Mouse (Mus musculus): ENCODE results near the gene Defb22. TPM values are rescaled to one million over a fixed set of nuclear protein-coding genes. Genes with fewer than 3 reads are reported as not detected.

Gene Defb22
- not detected in 2 replicates for total RNA-seq (2021)
- long read RNA-seq, experiment 1 = 0 reads
- long read RNA-seq, experiment 2 = 0 reads

DNA sequence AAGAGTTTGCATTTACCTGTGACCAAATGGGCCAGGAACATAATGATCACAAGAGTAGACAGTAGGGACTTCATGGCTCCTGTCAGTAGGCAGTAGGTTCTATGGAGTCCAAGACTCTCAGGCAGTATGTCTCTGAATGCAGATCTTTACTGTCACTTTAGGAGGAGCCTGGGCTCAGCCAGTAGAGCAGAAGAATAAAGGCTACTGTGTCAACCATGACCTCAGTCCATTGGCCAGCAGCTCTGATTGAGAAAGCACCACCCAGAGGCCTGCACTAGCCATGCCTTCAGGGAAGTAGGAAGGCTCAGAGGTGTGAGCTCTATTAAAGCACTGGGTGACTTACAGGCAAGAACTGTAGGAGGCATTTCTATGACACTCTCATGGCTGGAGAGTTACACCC is at the start of gene Defb22:
Gene Defb22, minus strand, starts transcription at position 101 of the 400 bp plus-strand sequence.
- DNase-seq = no peak

DNA sequence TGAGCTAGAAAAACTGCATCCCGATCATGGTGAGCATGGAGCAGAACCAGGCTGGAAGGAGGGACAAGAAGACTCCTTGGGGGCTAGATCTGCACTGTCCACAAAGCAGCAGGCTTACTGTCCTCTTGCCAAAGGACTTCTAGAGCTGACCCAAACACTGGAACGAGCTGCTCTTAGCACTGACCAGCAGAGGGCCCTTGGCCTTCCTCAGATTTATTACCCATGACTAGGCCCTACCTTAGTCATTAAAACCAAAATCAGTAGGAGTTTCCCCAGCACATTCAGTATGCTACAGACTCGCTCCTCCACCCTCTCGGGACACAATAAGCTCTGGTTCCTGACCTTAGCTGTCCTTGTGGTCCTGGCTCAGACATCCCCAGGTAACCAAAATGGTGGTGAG is 28.0 kb upstream of the Defb22 start, which contains the start of gene Defb28:
Gene Defb28, plus strand, starts transcription at position 275 of the 400 bp plus-strand sequence.
- peak; percentile 59 for DNase-seq

- no peak for DNase-seq
Observed at GRCm38 (mm10) chr2:152516084-152516483, 26.1 kb upstream of the Defb22 start.

- no peak for DNase-seq
Observed at GRCm38 (mm10) chr2:152511592-152511991, 21.7 kb upstream of the Defb22 start, which contains the start of gene Defb26. Defb26 (minus strand) TSS chr2:152511692.

GRCm38 (mm10) chr2:152503950-152504349 is 14.0 kb upstream of the Defb22 start:
- DNase-seq = no peak

- no peak for DNase-seq
Observed at GRCm38 (mm10) chr2:152500863-152501229, 10.9 kb upstream of the Defb22 start.

DNA sequence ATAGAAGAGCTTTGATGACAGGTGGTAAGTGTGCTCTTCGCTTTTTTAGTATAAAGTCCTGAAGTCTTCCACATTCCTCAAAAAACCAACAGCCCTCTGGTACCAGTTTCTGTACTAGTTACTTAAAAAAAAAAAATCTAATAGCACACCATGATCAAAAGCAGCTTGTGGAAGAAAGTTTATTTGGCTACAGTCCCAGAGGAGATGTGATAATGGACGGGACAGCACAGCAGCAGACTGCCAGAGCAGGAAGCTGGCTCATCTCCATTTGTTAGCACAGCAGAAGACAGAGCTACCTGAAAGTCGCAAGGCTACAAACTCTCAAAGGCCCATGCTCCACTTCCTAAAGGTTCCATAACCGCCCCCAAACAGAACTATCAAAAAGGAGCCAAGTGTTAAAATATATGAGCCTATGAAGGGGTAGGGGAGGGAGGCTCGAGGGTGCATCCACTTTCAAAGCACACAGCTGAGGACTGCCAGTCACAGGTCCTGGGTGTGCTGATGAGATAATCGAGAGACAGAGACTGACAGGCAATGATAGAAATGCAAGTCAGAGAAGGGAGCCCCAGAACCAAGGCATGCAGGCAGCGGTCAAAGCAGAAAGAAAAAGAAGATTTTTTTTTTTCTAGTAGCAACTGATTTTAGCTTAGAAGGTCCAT is 10.4 kb upstream of the Defb22 start:
- DNase-seq = no peak

DNA sequence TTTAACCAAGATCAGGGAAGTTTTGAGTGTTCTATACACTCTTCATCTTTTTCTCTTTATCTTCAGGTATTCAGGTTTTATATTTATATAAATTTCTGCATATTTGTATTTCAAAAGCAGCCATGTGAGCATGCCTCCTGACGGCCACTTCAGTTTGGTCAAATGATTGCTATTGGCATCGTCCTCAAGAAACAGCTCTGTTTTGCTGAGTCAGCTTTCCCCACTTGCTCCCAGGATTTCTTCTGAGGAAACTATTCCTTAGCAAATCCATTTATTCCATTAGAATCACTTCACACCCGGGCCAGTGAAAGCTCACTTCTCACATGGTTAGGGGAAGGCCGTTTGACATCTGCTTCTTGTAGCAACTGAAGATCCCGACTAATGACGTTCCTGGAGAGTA is 8.1 kb upstream of the Defb22 start:
- no peak for DNase-seq

DNA sequence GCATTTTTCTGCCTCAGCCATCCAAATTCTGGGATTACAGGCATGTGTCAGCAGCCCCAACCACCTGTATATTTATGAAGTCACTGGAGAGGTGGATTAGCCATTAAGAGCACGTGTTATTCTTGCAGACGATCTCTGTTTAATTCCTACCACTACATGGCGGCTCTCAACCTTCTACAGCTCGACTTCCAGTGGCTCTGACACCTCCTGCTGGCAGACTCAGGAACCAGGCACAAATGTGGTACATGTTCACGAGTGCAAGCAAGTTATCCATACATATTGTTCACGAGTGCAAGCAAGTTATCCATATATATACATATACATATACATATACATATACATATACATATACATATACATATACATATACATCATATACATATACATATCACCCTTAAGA is 3.2 kb upstream of the Defb22 start:
- DNase-seq = no peak

- DNase-seq = no peak
Observed at GRCm38 (mm10) chr2:152487024-152487423, 2.9 kb downstream of the Defb22 start.

DNA sequence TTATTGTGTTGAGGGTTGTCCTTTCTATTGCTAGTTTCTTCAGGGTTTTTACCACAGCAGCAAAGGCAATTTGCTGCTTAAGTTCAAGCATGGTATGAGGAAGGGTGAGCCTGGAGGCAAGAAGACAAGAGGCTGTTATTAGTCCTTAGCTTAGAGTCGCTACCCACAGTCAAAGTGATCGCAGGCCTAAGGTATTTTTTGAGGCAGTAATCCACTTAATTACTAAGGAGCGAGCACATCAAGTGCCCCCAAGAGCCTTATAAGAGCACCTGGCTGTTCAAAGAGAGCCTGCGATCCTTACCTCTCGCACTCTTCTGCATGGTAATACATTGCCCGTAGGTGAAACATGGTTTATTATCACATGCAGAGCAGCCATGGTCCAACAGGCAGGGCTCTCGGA is 8.2 kb downstream of the Defb22 start:
- no peak for DNase-seq

- DNase-seq = no peak
Observed at GRCm38 (mm10) chr2:152480881-152481280, 9.1 kb downstream of the Defb22 start.

GRCm38 (mm10) chr2:152476763-152477162 is 13.2 kb downstream of the Defb22 start, which contains the start of gene Defb20:
Defb20 (plus strand) TSS chr2:152477063.
- no peak for DNase-seq

DNA sequence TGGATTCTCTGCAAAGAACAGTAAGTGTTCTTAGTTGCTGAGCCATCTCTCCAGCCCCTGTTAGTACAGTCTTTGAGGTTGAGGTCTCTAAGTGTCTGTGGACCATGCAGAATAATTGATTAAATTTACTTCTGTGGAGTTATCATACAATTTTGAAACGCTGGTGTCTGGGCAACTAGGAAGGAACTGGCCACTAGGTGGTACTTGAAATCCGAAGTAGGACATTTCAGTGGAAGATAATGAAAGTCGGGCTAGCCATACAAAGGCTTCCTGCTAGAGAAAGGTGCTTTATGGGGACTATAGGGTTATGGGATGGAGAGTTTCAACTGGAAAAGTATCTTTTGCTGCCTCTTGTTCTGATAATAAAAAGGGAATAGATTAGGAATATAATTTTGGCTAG is 17.5 kb downstream of the Defb22 start:
- DNase-seq = no peak

- DNase-seq = peak; percentile 58
Observed at GRCm38 (mm10) chr2:152470973-152471372, 19.0 kb downstream of the Defb22 start.

DNA sequence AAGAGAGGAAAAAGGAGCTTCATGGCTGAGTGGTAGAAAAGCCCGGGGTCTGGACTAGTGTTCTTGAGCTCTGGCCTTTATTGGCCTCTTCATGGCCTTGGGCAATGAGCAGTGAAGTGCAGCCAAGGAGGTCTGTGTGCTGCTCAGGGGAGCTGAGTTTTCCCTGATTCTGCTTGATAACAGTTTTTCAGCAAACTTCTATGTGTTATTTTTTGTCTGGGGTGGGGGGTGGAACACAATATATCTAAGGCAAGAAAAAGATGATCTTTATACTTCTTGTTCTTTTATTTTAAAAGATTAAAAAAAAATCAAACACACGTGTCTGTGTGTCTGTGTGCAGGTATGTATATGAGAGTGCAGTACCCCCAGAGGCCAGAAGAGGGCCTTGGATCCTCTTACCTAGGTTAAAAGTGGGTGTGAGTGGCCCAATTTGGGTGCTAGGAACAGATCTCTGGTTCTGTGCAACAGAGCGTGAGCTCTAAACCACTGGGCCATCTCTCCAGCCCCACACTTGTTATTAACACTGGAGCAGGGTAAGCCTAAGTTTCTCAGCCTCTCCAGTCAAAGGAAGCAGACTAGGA is 25.3 kb downstream of the Defb22 start, which contains the start of gene Defb23:
Gene Defb23, minus strand, starts transcription at position 51 of the 581 bp plus-strand sequence.
- DNase-seq = no peak

- no peak for DNase-seq
Observed at GRCm38 (mm10) chr2:152459241-152459640, 30.7 kb downstream of the Defb22 start.

DNA sequence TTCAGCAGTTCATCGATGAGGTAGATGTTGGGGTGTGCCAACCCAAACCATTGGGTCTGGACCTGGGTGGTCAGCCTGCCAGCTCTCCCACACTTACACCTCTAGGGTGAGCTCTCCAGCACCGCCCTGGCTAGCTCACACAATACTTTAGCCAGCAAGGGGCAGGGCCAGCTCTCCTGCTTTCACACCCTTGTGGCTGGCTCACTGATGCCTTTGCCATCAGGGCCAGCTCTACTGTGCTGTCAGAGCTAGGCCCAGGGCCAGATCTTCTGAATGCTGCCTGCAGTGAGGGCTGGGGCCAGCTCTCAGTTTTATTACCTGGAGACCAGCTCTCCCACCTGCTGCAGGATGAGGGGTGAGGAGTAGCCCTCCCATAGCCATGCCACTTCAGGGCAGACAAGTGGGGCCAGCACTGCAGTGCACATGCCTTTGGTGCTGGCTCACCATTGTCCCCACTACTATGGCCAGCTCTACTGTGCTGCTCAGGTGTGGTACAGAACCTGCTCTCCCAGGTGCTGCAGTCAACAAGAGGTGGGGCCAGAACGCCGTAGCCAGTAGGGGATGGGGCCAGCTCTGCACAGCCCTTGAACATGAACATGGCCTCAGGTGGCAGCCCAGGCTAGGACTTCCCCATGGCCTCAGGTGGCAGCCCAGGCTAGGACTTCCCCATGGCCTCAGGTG is 37.7 kb downstream of the Defb22 start:
- DNase-seq = no peak

DNA sequence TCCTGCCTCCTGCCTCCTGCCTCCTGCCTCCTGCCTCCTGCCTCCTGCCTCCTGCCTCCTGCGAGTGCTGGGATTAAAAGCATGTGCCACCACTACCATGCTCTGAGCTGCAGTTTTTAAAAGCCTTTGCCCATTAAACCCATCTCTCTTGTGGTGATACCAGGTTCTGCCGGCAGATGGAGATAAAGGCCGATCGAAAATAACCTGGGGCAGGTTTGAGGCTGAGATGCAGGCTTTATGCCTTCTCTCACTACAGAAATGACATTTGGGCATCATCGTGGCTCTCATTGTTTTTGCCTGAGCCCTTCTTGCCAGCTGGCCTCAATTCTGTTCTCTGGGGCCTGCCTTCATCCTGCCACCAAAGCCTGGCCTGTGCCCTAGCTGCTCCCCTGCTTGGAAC is 39.7 kb downstream of the Defb22 start:
- peak; percentile 75 for DNase-seq

- DNase-seq = no peak
Observed at GRCm38 (mm10) chr2:152447461-152447860, 42.5 kb downstream of the Defb22 start.

DNA sequence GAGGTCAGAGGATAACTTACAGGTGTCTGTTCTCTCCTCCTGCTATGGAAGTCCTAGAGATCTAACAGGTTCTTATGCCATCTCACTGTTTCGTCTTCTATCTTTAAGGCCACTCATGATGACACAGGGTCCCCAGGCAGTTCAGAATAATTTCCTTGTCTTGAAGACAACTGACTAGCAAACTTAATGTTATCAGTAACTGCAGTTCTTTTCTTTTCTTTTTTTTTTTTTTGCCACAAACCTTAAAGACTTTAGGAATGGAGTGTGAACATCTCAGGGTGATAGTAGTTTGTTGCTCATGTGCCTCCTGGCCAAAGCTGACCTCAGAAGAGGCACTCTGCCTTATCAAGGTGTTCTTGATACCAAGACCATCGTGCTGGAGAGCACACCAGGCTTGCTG is 43.3 kb downstream of the Defb22 start:
- no peak for DNase-seq

GRCm38 (mm10) chr2:152443281-152443680 is 46.7 kb downstream of the Defb22 start:
- DNase-seq = no peak

DNA sequence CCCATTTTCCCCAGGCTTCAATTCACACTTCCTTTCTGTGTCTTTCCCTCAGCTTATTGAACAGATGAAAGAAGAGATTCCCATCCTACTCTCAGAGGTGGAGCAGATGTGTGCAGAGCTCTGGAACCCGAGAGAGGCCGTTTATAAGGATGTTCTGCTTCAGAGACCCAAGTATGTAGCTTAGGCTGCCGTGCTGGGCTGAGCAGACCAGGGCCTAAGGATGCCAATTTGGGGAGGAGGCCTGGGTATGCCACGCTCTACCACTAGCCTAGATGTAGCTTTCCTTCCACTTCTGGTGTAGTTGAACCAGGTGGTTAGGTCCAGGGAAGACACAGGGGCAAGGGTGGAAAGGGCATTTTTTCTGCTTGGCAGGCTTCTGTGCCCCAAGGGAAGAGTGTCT is 47.6 kb downstream of the Defb22 start:
- DNase-seq = no peak
